Mouse (Mus musculus) CD4-positive helper T cell, adult 2 months (primary cell): ENCODE data around the gene Lipe.
A peak's percentile ranks its signal among the peaks of the same experiment; 100 is the strongest.

Experiments
- DNase-seq: peaks from one replicate; pipeline ENCODE4 v3.0.0-alpha.2; 2012; ENCODE audit warnings: low read depth, missing footprints, low spot score

Lipe gene

DNA sequence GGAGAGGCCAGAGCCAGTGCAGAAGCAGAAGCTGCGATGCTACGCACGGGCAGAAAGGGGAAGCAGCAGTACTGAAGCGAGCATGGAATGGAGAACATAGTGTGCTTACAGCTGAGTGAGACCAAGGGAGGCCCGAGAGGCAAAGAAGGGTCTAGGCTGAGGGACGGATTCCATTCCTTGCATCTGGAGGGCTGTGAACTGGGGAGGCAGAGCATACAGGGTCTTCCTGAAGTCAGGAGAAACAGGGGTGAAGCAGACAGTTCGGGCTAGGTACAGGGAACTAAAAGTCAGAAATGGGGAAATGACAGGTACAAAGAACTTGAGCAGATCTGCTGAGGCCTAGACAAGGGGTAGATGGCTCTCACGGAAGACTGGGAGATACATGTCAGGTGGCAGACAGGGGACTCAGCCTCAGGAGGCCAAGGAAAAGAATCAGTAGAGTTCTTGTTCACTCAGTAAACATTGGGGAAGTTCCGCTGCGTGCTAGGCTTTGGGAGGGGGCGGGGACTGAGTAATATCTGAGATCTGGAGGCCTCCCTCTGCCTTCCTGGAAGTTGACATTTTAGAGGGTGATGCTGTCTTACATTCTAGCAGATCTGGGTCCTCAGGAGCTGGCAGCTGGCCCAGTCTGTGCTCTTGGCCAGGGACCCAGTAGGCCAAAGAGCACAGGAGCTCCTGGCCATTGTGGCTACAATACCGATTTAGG is 12.5 kb downstream of the Lipe start:
- DNase-seq, result peak; percentile 57

DNA sequence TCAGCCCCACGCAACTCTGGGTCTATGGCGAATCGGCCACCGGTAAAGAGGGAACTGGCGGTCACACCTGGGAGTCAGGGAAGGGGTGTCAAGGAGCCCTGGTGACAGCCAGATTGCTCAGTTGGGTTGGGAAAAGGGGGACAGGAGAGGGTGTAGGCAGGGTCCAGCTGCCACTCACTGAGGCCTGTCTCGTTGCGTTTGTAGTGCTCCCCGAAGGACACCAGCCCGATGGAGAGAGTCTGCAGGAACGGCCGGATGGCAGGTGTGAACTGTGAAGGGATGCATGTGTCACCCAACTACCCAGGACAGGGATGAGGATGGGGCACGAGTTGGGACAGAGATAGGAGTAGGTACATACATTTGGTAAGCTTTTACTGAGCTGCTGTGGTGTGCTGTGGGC is 13.3 kb downstream of the Lipe start:
- DNase-seq, result no peak

DNA sequence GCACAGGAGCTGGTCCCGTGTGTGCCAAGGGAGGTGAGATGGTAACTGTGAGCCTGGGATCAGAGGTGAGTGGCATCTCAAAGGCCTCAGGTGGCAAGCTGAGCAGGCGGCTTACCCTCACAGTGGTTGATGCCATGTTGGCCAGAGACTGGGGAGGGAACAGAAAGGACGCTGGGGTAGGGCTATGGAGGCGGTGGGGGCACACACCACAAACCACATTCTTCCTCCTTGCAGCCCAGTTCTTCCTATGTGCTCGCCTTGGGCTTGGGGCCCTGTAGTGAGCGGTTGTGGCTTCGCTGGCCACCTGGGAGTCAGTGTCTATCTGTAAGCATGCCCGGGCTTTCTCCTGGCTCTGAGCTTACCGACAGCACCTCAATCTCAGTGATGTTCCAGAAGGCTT is 13.7 kb downstream of the Lipe start:
- DNase-seq, result no peak

- no peak for DNase-seq
These were observed 14.2 kb downstream of the Lipe start for GRCm38 (mm10) chr7:25384318-25384717.

DNA sequence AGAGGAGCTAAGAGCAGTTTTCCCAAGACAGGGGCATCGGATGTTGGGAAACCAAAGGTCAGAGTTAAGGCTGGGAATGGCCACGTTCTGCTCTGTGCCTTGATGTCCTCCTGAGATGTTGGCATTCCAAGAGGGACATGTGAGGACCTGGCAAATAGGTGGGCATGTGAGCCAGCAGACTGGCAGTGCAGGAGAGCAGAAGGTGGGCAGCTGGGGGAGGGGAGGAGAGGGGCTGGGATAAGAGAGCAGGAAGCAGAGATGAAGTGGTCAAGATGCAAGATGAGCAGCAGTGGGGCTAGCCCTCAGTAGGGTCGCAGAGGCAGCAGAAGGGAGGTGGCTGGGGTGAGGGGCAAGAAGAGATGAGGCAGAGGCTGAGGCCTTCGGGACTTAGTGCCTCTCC is 14.6 kb downstream of the Lipe start:
- DNase-seq, result no peak

DNA sequence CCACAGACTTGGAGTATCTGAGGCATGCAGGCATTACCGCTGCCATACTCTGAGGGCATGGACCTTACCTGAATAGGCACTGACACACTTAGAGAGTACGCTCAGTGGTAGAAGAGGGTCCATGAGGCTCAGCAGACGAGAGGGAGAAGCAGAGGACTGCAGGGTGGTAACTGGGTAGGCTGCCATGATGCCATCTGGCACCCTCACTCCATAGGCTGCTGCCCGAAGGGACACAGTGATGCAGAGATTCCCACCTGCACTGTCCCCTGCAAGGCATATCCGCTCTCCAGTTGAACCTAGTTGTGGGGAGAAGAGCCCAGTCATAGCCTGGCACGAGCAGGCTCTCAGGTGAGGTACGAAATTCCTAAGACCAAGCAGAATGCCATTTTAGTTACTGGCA is 15.1 kb downstream of the Lipe start:
- no peak for DNase-seq

- DNase-seq, result no peak
These were observed 16.0 kb downstream of the Lipe start for GRCm38 (mm10) chr7:25382541-25382940.

- DNase-seq, result no peak
These were observed 17.2 kb downstream of the Lipe start for GRCm38 (mm10) chr7:25381284-25381680.

DNA sequence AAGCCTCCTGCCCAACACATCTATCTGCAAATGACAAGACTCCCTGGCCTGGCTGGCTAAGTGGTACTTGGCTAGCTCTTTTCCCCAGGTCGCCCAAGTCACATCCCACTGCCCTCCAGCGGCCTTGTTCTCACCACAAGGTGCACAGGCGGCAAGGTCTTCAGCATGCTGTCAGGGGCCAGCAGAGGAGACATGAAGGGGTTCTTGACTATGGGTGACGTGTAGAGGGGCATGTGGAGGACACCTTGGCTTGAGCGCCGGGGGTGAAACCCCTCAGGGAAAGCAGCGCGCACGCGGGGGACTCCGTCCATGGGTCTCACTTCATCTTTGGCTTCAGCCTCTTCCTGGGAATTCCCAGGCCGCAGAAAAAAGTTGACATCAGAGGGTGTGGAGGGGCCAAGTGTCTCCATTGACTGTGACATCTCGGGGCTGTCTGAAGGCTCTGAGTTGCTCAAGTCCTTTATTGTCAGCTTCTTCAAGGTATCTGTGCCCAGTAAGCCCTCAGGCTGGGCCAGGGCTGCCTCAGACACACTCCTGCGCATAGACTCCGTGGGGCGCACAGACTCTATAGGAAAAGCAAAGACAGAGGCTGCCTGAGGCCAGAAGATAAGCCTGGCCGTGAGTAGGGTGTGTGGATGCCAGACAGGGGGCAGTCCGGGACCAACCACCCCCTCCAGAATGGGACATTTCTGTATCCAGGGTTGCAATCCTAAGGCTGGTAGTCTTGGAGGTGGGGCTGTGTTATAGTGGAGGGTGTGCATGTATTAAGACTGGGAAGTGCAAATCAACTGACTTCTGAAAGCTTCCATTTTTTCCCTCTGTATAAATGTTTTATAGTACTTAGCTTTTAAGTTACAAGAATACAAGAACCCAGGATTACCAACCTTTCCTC is 17.9 kb downstream of the Lipe start:
- no peak for DNase-seq

DNA sequence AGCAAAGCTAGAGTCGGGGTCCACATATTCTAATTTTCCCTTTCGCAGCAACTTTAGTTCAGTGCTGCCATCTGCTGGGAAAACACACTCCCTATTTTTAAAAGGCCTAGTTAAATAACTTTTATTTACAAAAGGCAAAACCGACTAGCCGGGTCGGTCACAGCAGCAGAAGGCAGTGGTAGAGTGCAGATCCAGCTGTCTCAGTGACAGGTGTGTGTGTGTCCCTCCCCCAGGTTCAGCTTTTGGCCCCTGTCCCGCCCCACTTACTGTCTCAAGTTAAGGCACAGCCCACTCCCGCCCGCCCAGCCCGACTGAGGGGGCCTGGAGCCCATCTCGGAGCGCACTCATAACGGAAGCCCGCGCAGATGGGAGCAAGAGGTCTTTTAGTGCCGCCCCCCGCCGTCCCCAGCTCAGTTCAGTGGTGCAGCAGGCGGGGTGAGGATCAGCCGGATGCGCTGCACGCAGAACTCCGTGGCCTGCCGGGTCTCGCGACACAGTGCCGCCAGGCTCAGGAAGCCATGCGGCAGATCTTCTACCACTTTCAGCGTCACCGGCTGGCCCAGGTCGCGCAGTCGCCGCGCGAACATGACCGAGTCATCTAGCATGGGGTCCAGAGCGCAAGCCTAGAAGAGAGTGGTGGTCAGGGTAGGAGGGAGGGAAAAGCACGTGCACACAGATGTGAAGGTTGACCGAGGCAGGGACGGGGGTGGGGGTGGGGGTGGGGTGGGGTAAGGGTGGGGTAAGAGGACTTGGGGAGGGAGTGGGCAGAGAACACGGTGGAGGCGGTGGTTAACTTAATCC is 18.8 kb downstream of the Lipe start:
- peak; percentile 87 for DNase-seq

DNA sequence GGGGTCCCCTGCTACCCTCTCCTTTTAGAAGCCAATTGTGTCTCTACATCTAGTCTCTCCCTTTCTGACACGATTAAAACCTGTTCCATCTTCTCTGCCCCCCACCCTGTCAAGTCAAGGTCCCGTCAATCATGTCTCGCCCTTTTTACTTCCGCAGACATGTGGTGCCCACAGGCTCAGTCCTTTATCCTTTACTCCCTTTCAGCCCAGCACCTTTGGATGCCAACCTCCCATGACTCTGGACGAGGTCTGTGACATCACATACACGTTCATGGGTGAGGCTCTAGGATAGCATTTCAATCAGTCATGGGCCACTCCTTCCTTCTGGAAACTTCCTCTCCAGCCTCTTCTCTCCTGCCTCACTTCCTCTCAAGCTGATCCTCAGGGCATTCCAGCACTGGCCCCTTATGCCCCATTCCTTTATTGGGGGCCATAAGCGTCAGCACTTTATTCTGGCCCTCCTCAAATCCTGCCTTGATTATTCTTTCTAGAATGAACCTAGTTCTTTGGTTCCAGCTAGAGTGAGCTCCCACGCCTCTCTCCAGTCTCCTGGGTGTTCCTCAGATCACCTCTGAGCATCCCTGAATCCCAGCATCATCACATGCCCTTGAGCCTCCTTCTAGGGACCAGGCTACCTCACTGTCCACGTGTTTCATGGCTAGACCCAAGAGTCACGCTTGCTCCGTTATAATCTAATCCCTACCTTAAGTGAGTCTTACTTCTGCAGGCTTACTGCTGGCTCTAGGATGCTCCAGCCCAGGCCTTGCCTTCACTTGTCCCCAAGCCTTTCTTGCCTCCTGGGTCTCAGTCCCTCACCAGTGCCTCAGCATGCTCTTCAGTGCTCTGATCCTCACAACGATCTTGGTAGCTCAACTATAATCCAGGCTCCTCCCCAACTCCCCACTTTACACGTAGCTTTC is 20.1 kb downstream of the Lipe start:
- DNase-seq, result no peak

GRCm38 (mm10) chr7:25377100-25377700 is 21.3 kb downstream of the Lipe start:
- no peak for DNase-seq

GRCm38 (mm10) chr7:25376556-25376955 is 22.0 kb downstream of the Lipe start:
- DNase-seq, result no peak

GRCm38 (mm10) chr7:25372441-25372840 is 26.1 kb downstream of the Lipe start:
- no peak for DNase-seq

- no peak for DNase-seq
These were observed 29.3 kb downstream of the Lipe start, which contains the start of gene Cnfn for GRCm38 (mm10) chr7:25369058-25369749. TSS of gene Cnfn (minus strand) at chr7:25369724.

DNA sequence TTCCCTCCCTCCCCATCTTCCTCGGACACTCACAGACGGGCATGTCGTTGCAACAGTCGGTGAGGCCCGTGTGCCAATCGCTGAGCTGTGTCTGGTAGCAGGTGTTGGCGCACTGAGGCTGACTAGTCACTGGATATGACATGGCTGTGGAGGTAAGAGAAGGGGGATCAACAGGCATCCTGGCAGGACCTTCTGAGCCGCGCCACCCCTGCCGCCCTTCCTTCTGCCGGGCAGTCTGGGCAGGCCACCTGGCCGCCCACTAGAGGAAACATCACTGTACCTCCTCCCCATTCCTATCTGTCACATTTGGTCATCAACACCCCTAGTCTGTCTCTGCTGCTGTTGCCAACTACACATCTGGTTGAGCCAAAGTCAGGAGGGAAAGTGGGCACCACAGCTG is 30.2 kb downstream of the Lipe start:
- DNase-seq, result no peak

DNA sequence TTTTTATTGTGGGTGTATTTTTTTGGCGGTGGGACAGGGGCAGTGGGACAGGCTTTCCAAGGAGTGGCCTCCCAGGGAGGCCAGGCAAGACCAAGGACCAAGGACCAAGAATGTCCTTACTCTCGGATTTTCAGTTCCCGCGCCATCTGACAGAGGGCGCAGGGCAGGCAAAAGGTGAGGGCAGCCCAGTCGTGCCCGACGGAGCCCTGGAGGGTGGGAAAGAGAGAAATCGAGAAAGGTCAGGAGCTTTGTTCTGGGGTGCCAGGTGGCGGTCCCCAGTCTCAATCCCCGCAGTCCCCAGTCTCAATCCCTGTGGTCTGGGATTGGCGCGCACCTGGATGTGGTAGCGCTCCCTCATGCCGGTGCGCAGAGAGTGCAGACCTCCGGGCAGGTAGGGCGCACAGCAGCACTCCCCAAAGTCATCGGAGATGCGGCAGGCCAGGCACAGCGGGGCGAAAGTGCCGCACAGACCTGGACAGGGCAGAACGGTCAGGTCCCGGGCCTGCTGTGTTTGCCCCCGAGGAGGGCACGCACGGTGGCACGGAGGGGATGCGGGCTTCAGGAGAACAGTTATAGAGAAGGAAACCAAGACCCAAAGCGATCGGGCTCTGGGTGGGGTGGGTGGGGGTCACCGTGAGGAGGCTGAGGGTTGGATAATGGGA is 30.7 kb downstream of the Lipe start:
- no peak for DNase-seq

- DNase-seq, result no peak
These were observed 32.4 kb downstream of the Lipe start for GRCm38 (mm10) chr7:25365937-25366625.

DNA sequence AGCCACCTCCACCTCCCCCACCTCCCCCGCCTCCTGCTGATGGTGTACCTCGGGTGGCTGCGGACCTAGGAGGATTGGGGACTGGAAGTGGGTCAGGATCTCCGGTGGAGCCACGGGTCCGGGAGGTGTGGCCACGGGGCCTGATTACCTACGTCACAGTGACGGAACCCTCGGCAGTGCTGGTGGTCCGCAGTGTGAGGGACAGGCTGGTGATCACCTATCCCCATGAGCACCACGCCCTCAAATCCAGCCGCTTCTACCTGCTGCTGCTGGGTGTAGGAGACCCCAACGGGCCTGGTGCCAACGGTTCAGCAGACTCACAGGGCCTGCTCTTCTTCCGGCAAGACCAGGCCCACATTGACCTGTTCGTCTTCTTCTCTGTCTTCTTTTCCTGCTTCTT is 34.9 kb downstream of the Lipe start:
- no peak for DNase-seq
